15 mouse cellular contexts compared by ENCODE assay signal in genomic region chr6:90734806-90735205, GRCm38 (mm10).
A peak's percentile ranks its signal among the peaks of the same experiment; 100 is the strongest.
DNase-seq lines count a peak whose midpoint lies in the region; ATAC-seq and TF ChIP-seq lines count a peak whose summit lies in the region.
"Had no signal": no experiment of that assay in that cellular context is flagged by ENCODE, and none has a peak within 500 bp of the region (broad histone marks: within the 10 kb centered on the region; RNA-seq: fewer than 3 reads in every experiment).

No protein-coding gene starts in this region.

- no peaks in the 10 kb centered on the region; the same call in 1 of the 2 replicates for H3K27me3 ChIP-seq in heart, embryonic 10.5 days (ENCODE audit: insufficient read depth, poor library complexity, severe bottlenecking)
- H3K27me3 ChIP-seq in intestine, embryonic 15.5 days (replicated peaks), result no peaks in the 10 kb centered on the region
- 0 out of 2 replicates have a peak, but pooled peaks cover 4% of the 10 kb centered on the region for H3K27me3 ChIP-seq in intestine, embryonic 16.5 days (replicated peaks; ENCODE audit: control insufficient read depth, insufficient read depth, low read length)
- H3K27me3 ChIP-seq in midbrain, postnatal 0 days (ENCODE audit: insufficient read depth, low read length), result no peaks in the 10 kb centered on the region
- H3K27me3 ChIP-seq in midbrain, embryonic 15.5 days (replicated peaks), result no peaks in the 10 kb centered on the region

- H3K27ac ChIP-seq in heart, embryonic 10.5 days, result peak overlapping the region; percentile 33; the same call in 1 of the 2 replicates
- no peak overlapping the region for H3K27ac ChIP-seq in intestine, embryonic 15.5 days
- no peak overlapping the region for H3K27ac ChIP-seq in intestine, embryonic 16.5 days (ENCODE audit: low read length)
- 0 out of 2 replicates have a peak overlapping the region, but pooled peaks have one; percentile 26 for H3K27ac ChIP-seq in midbrain, postnatal 0 days (ENCODE audit: low read depth, low read length)
- no peak overlapping the region for H3K27ac ChIP-seq in midbrain, embryonic 15.5 days
- H3K27ac ChIP-seq: forebrain, embryonic 12.5 days; liver, embryonic 14.5 days had no signal

- no peak overlapping the region for H3K4me3 ChIP-seq in heart, embryonic 10.5 days
- no peak overlapping the region for H3K4me3 ChIP-seq in intestine, embryonic 15.5 days (replicated peaks)
- H3K4me3 ChIP-seq in intestine, embryonic 16.5 days (ENCODE audit: low read length), result no peak overlapping the region
- no peak overlapping the region for H3K4me3 ChIP-seq in midbrain, postnatal 0 days (ENCODE audit: low read depth, low read length)
- H3K4me3 ChIP-seq in midbrain, embryonic 15.5 days, result no peak overlapping the region
- H3K4me3 ChIP-seq: forebrain, embryonic 12.5 days had no signal

- H3K36me3 ChIP-seq in heart, embryonic 10.5 days, result no peaks in the 10 kb centered on the region
- H3K36me3 ChIP-seq in intestine, embryonic 15.5 days, result no peaks in the 10 kb centered on the region
- no peaks in the 10 kb centered on the region for H3K36me3 ChIP-seq in intestine, embryonic 16.5 days (ENCODE audit: control insufficient read depth, insufficient read depth, low read length)
- no peaks in the 10 kb centered on the region for H3K36me3 ChIP-seq in midbrain, postnatal 0 days (ENCODE audit: insufficient read depth, low read length)
- H3K36me3 ChIP-seq in midbrain, embryonic 15.5 days (replicated peaks), result no peaks in the 10 kb centered on the region
- H3K36me3 ChIP-seq: forebrain, embryonic 12.5 days had no signal

- DNase-seq in heart, embryonic 10.5 days (ENCODE audit: low spot score), result no peak
- no peak for DNase-seq in heart, postnatal 36 days
- no peak for DNase-seq in midbrain, postnatal 0 days (ENCODE audit: low spot score)
- no peak for DNase-seq in left cerebral cortex, postnatal 36 days (ENCODE audit: low spot score in 2 of 2)
- DNase-seq: adrenal gland, postnatal 36 days; B cell, adult 2 months; cerebellum, postnatal 36 days; lung, postnatal 14 days; right cerebral cortex, postnatal 14 days; thymus, postnatal 4 days had no signal

- H3K9me3 ChIP-seq in heart, embryonic 10.5 days, result no peaks in the 10 kb centered on the region
- H3K9me3 ChIP-seq in intestine, embryonic 15.5 days, result no peaks in the 10 kb centered on the region
- no peaks in the 10 kb centered on the region for H3K9me3 ChIP-seq in intestine, embryonic 16.5 days (ENCODE audit: control insufficient read depth, low read length)
- H3K9me3 ChIP-seq in midbrain, postnatal 0 days (ENCODE audit: low read length), result no peaks in the 10 kb centered on the region
- H3K9me3 ChIP-seq in midbrain, embryonic 15.5 days, result no peaks in the 10 kb centered on the region
- H3K9me3 ChIP-seq: forebrain, embryonic 12.5 days had no signal

- no peak overlapping the region for H3K9ac ChIP-seq in intestine, embryonic 15.5 days
- H3K9ac ChIP-seq in intestine, embryonic 16.5 days (ENCODE audit: low read depth, low read length), result no peak overlapping the region
- 0 out of 2 replicates have a peak overlapping the region, but pooled peaks have one; percentile 90 for H3K9ac ChIP-seq in midbrain, postnatal 0 days (replicated peaks; ENCODE audit: low read length, poor library complexity, severe bottlenecking)
- H3K9ac ChIP-seq in midbrain, embryonic 15.5 days, result no peak overlapping the region
- H3K9ac ChIP-seq: forebrain, embryonic 12.5 days; liver, embryonic 14.5 days had no signal

- 0 out of 2 replicates have a peak overlapping the region, but pooled peaks have one; percentile 93 for H3K4me2 ChIP-seq in intestine, embryonic 15.5 days (replicated peaks)
- no peak overlapping the region for H3K4me2 ChIP-seq in intestine, embryonic 16.5 days (ENCODE audit: low read depth, low read length)
- peak overlapping the region; percentile 96 for H3K4me2 ChIP-seq in midbrain, postnatal 0 days (ENCODE audit: low read depth, low read length, poor library complexity, severe bottlenecking)
- H3K4me2 ChIP-seq in midbrain, embryonic 15.5 days, result no peak overlapping the region

- TF ChIP-seq CTCF in midbrain, postnatal 0 days (IDR thresholded peaks at IDR 0.05), result no peak

- peaks cover 63% of the 10 kb centered on the region for H3K4me1 ChIP-seq in heart, embryonic 10.5 days
- H3K4me1 ChIP-seq in intestine, embryonic 15.5 days (replicated peaks), result peaks cover 26% of the 10 kb centered on the region
- H3K4me1 ChIP-seq in intestine, embryonic 16.5 days (ENCODE audit: control insufficient read depth, insufficient read depth, low read length), result peaks cover 32% of the 10 kb centered on the region
- peaks cover 14% of the 10 kb centered on the region; the same call in 1 of the 2 replicates for H3K4me1 ChIP-seq in midbrain, postnatal 0 days (ENCODE audit: insufficient read depth, low read length)
- H3K4me1 ChIP-seq in midbrain, embryonic 15.5 days, result peaks cover 42% of the 10 kb centered on the region

- intact Hi-C loops in heart, postnatal 36 days (cut with DNase I), result loop anchor here (5.0 kb wide), 1 partner anchor 547 kb away; no protein-coding TSS in a partner anchor
- intact Hi-C loops in left cerebral cortex, postnatal 36 days (cut with DNase I), result loop anchor here (5.0 kb wide), 2 partner anchors 77 to 407 kb away; no protein-coding TSS in a partner anchor

- no peak for ATAC-seq in intestine, embryonic 15.5 days
- ATAC-seq in intestine, embryonic 16.5 days, result no peak
- ATAC-seq in midbrain, postnatal 0 days (ENCODE audit: low FRiP score), result no peak
- no peak for ATAC-seq in midbrain, embryonic 15.5 days (replicated peaks)

Comparison
In these comparisons a context has a peak if more than half of its experiments do, and no peak if none do; other contexts are left out.
1. H3K27ac ChIP-seq: peak in heart, embryonic 10.5 days (single experiment) and midbrain, postnatal 0 days (single experiment); none in intestine, embryonic 15.5 days (single experiment), intestine, embryonic 16.5 days (single experiment) and midbrain, embryonic 15.5 days (single experiment).
2. H3K4me2 ChIP-seq: peak in intestine, embryonic 15.5 days (single experiment) and midbrain, postnatal 0 days (single experiment); none in intestine, embryonic 16.5 days (single experiment) and midbrain, embryonic 15.5 days (single experiment).